Mouse (Mus musculus): ENCODE measurements around the gene Cntnap2.

DNA sequence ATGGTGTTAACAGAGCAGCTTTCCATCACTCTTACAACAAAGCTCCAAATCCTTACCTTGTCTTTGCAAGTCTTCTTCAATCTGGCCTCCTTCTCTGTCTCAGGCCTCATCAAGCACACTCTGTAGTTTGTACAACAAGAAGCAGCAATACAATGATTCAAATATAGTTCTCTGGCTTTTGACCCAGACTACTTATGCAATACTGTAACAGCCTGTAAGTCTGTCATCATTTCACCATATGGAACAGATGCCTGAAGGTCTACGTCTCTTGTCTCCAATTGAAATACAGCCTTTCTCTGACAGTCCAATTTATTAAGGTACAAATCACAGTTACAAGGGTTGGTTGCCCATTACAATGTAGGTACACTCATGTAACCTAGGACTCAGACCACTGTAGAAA is 1453.7 kb downstream of the Cntnap2 start:
- TF ChIP-seq CTCF (IDR thresholded peaks at IDR 0.05; ENCODE audit: low read depth, low read length) (no peak), POLR2AphosphoS5 (IDR thresholded peaks at IDR 0.05; ENCODE audit: insufficient replicate concordance, low read depth, low read length) (no peak), GATA2 (IDR thresholded peaks at IDR 0.05; ENCODE audit: borderline replicate concordance, low read depth, low read length) (no peak)

All from G1E (cell line).